Mouse (Mus musculus) hindbrain, embryonic 15.5 days (tissue): ENCODE measurements around the gene Rpn1. TPM values are rescaled to one million over a fixed set of nuclear protein-coding genes. Genes with fewer than 3 reads are reported as not detected.

Experiments used
- ATAC-seq: fragments of 200-750 bp; cut with Nextera tagmentation; 2 replicates; pipeline ENCODE4 v1.8.0; 2017; ENCODE audit warnings: low read depth, moderate number of reproducible peaks, moderate TSS enrichment; ENCODE audit not compliant: low FRiP score
- H3K27ac ChIP-seq: fragments of 300-500 bp; sonication (generic); replicated peaks from 2 replicates; pipeline ENCODE4 v1.5.1; 2015; ENCODE audit warnings: mild to moderate bottlenecking, inconsistent platforms
- H3K27me3 ChIP-seq: fragments of 300-500 bp; sonication (generic); 2 replicates; pipeline ENCODE4 v1.6.1; 2015; ENCODE audit warnings: control low read depth, inconsistent platforms
- H3K36me3 ChIP-seq: fragments of 300-500 bp; sonication (generic); 2 replicates; pipeline ENCODE4 v1.6.1; 2015; ENCODE audit warnings: control low read depth, inconsistent platforms
- H3K4me1 ChIP-seq: fragments of 300-500 bp; sonication (generic); replicated peaks from 2 replicates; pipeline ENCODE4 v1.6.1; 2015; ENCODE audit warnings: control low read depth, inconsistent platforms
- H3K4me2 ChIP-seq: fragments of 300-500 bp; sonication (generic); 2 replicates; pipeline ENCODE4 v1.6.1; 2015; ENCODE audit warnings: moderate library complexity, mild to moderate bottlenecking, inconsistent platforms
- H3K4me3 ChIP-seq: fragments of 300-500 bp; sonication (generic); 2 replicates; pipeline ENCODE4 v1.5.1; 2015; ENCODE audit warnings: mild to moderate bottlenecking, inconsistent platforms
- H3K9ac ChIP-seq: fragments of 300-500 bp; sonication (generic); 2 replicates; pipeline ENCODE4 v1.6.1; 2015; ENCODE audit warnings: inconsistent platforms
- H3K9me3 ChIP-seq: fragments of 300-500 bp; sonication (generic); 2 replicates; pipeline ENCODE4 v1.6.1; 2016; ENCODE audit warnings: control low read depth, inconsistent platforms
- WGBS: fragments of 180-500 bp; shearing (Covaris S2); methylation state at CpG from one replicate; pipeline ENCODE4 v1.1.7; 2015; 5-methylcytosine and 5-hydroxymethylcytosine counted together
- polyA plus RNA-seq: library from polyadenylated mRNA; unstranded; fragments of >200 nt; fragmentation: Nextera tagmentation; extraction: Ambion mirVana; gene quantifications from 2 replicates; pipeline ENCODE4 v1.2.1, GENCODE M21; 2015

Gene Rpn1
- polyA plus RNA-seq, 1 experiment from 2014 or later = 305 TPM

- Histone ChIP-seq H3K27me3 (peaks cover 16% of the 10 kb centered on the region; the same call in 1 of the 2 replicates), H3K9me3 (no peaks in the 10 kb centered on the region), H3K4me1 (no peaks in the 10 kb centered on the region), H3K4me2 (no peak overlapping the region), H3K4me3 (no peak overlapping the region), H3K36me3 (no peaks in the 10 kb centered on the region), H3K9ac (no peak overlapping the region), H3K27ac (no peak overlapping the region)
- ATAC-seq = no peak
- WGBS = 77% methylated on average over 11 of the region's 11 CpGs
Measured at GRCm38 (mm10) chr6:88053228-88054080, 30.8 kb upstream of the Rpn1 start.

GRCm38 (mm10) chr6:88054081-88054835 is 30.0 kb upstream of the Rpn1 start:
- no peak for ATAC-seq
- Histone ChIP-seq H3K27ac (no peak overlapping the region), H3K36me3 (no peaks in the 10 kb centered on the region), H3K4me1 (no peaks in the 10 kb centered on the region), H3K9me3 (no peaks in the 10 kb centered on the region), H3K27me3 (peaks cover 16% of the 10 kb centered on the region; the same call in 1 of the 2 replicates), H3K4me3 (no peak overlapping the region), H3K9ac (no peak overlapping the region), H3K4me2 (no peak overlapping the region)
- 69% methylated on average over 9 of the region's 9 CpGs for WGBS

DNA sequence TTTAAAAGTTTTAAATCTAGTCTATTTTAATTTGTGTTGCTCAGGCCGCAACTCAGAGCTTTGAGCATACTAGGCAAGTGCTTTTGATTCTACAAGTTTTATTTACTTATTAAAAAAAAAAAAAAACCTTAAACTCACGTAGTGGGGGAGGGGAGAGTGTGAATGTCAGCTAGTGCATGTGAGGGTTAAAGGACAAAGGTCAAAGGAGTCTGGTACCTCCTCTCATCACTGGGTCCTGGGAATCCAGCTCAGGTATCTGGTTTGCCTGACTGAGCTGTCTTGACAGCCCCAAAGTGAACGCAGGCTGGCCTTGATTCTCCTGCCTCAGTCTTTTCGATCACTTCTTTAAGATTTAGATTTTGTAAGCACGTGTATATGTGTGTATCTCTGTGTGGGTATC is 28.6 kb upstream of the Rpn1 start:
- Histone ChIP-seq H3K27ac (no peak overlapping the region), H3K36me3 (no peaks in the 10 kb centered on the region), H3K9me3 (no peaks in the 10 kb centered on the region), H3K27me3 (peaks cover 7% of the 10 kb centered on the region; the same call in 1 of the 2 replicates), H3K4me3 (no peak overlapping the region), H3K9ac (no peak overlapping the region), H3K4me1 (no peaks in the 10 kb centered on the region), H3K4me2 (no peak overlapping the region)
- ATAC-seq = no peak
- WGBS = 83% methylated on average over 5 of the region's 5 CpGs

DNA sequence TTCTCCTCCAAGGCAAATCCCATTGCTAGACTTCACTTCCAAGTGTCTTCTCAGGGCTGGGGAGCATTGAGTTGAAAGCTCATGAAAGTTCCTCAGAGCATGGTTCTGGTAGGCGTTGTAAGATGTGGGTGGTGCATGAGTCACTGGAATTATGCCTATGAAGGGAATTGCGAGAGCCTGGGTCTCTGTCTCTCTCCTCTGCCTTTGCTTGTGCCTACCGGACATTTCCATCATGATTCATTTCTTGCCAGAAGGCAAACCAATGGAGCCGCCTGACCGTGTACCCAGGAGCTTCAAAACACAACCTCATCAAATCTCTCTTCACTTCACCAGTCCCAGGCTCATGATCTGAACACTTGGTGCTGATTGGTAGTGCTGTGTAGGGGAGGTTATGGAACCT is 27.4 kb upstream of the Rpn1 start:
- 86% methylated on average over 5 of the region's 5 CpGs for WGBS
- Histone ChIP-seq H3K36me3 (no peaks in the 10 kb centered on the region), H3K27ac (no peak overlapping the region), H3K9me3 (no peaks in the 10 kb centered on the region), H3K4me1 (no peaks in the 10 kb centered on the region), H3K9ac (no peak overlapping the region), H3K27me3 (peaks cover 5% of the 10 kb centered on the region; the same call in 1 of the 2 replicates), H3K4me2 (no peak overlapping the region), H3K4me3 (no peak overlapping the region)
- ATAC-seq = no peak

DNA sequence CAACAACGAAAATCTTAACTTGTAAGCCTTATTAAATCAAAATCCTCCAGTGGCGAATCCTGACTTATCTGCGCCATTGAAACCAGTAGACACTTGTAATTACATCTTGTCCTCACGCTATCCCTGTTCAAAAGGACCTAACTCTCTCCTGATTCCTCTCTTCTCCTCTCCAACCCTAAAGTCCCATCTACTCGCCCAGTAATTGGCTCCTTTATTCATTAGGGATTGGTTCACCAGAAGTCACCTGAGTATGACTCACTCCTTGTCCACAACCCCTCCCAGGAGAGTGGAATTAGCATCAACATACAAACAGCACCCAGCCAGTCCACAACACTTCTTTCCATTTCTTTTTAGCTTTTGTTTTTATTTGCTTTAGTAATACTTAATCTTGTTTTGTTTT is 24.4 kb upstream of the Rpn1 start:
- H3K27me3 ChIP-seq = no peaks in the 10 kb centered on the region
- 80% methylated on average over 5 of the region's 5 CpGs for WGBS
- no peaks in the 10 kb centered on the region for H3K9me3 ChIP-seq
- no peak overlapping the region for H3K9ac ChIP-seq
- H3K4me2 ChIP-seq = no peak overlapping the region
- H3K4me3 ChIP-seq = no peak overlapping the region
- no peak overlapping the region for H3K27ac ChIP-seq
- no peaks in the 10 kb centered on the region for H3K4me1 ChIP-seq
- H3K36me3 ChIP-seq = no peaks in the 10 kb centered on the region
- no peak for ATAC-seq

DNA sequence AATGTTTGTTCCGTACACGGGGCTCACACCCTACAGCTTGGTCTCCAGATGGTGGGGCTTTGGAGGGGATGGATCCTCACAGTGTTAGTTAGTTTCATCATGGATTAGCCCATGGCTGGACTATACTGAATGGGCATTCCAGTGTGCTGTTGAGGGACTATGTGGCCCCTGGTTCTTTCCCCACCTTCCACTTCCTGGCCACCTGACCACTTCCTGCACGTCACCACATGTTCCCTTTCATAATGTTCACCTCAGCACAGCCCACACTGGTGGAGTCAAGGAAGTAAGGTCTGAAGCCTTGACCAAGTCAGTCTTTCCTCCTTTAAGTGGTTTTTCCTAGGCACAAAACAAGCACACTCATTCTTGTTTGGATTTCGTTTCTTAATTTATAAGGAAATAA is 23.7 kb upstream of the Rpn1 start:
- 88% methylated on average over 4 of the region's 4 CpGs for WGBS

DNA sequence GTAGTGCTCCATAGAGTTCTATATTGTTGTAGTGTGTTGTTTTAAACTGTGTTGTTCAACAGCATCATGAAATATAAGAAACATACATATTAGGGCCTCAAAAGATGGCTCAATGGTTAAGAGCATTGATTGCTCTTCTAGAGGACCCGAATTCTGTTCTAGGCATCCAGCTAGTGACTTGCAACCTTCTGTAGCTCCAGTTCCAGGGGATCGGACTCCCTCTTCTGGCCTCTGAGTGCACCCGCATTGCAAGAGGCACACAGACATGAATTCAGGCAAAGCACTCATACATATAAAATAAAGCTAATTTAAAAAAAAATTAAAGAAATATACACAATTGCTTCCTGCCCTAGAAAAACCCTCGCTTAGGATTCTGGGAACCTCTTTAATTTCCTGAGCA is 22.9 kb upstream of the Rpn1 start:
- 85% methylated on average over 4 of the region's 4 CpGs for WGBS
- no peak overlapping the region for H3K4me2 ChIP-seq

More for the DNA sequence above, 23.7 kb upstream of the Rpn1 start:
- Histone ChIP-seq H3K4me2 (no peak overlapping the region), H3K27ac (no peak overlapping the region), H3K4me1 (no peaks in the 10 kb centered on the region), H3K36me3 (no peaks in the 10 kb centered on the region), H3K27me3 (no peaks in the 10 kb centered on the region), H3K9me3 (no peaks in the 10 kb centered on the region), H3K9ac (no peak overlapping the region), H3K4me3 (no peak overlapping the region)
- ATAC-seq = no peak

GRCm38 (mm10) chr6:88062398-88062797 is 21.9 kb upstream of the Rpn1 start:
- Histone ChIP-seq H3K27ac (no peak overlapping the region), H3K4me1 (no peaks in the 10 kb centered on the region), H3K27me3 (no peaks in the 10 kb centered on the region), H3K9ac (no peak overlapping the region), H3K9me3 (no peaks in the 10 kb centered on the region), H3K4me3 (no peak overlapping the region), H3K36me3 (no peaks in the 10 kb centered on the region), H3K4me2 (no peak overlapping the region)
- ATAC-seq = no peak
- WGBS = 87% methylated on average over 4 of the region's 4 CpGs

More for the DNA sequence above, 22.9 kb upstream of the Rpn1 start:
- H3K9me3 ChIP-seq = no peaks in the 10 kb centered on the region
- no peak overlapping the region for H3K4me3 ChIP-seq
- no peaks in the 10 kb centered on the region for H3K27me3 ChIP-seq
- no peak overlapping the region for H3K9ac ChIP-seq
- H3K4me1 ChIP-seq = no peaks in the 10 kb centered on the region
- ATAC-seq = no peak
- H3K27ac ChIP-seq = no peak overlapping the region
- no peaks in the 10 kb centered on the region for H3K36me3 ChIP-seq

- Histone ChIP-seq H3K27me3 (no peaks in the 10 kb centered on the region), H3K27ac (no peak overlapping the region), H3K9ac (no peak overlapping the region), H3K4me1 (no peaks in the 10 kb centered on the region), H3K4me3 (no peak overlapping the region), H3K36me3 (no peaks in the 10 kb centered on the region), H3K9me3 (no peaks in the 10 kb centered on the region), H3K4me2 (no peak overlapping the region)
- no peak for ATAC-seq
- WGBS = 82% methylated on average over 3 of the region's 3 CpGs
Measured at GRCm38 (mm10) chr6:88064072-88064642, 20.1 kb upstream of the Rpn1 start.

GRCm38 (mm10) chr6:88065116-88065515 is 19.2 kb upstream of the Rpn1 start:
- no peak for ATAC-seq
- Histone ChIP-seq H3K36me3 (no peaks in the 10 kb centered on the region), H3K9me3 (no peaks in the 10 kb centered on the region), H3K27me3 (peaks cover 6% of the 10 kb centered on the region; the same call in 1 of the 2 replicates), H3K4me3 (no peak overlapping the region), H3K9ac (no peak overlapping the region), H3K27ac (no peak overlapping the region), H3K4me1 (no peaks in the 10 kb centered on the region), H3K4me2 (no peak overlapping the region)
- WGBS = 61% methylated on average over 4 of the region's 4 CpGs

GRCm38 (mm10) chr6:88065968-88066367 is 18.3 kb upstream of the Rpn1 start:
- Histone ChIP-seq H3K4me1 (no peaks in the 10 kb centered on the region), H3K27me3 (peaks cover 8% of the 10 kb centered on the region; the same call in 1 of the 2 replicates), H3K9me3 (no peaks in the 10 kb centered on the region), H3K36me3 (no peaks in the 10 kb centered on the region), H3K4me3 (no peak overlapping the region), H3K27ac (no peak overlapping the region), H3K9ac (no peak overlapping the region), H3K4me2 (no peak overlapping the region)
- 68% methylated on average over 3 of the region's 3 CpGs for WGBS
- no peak for ATAC-seq

- H3K27me3 ChIP-seq = peaks cover 9% of the 10 kb centered on the region; the same call in 1 of the 2 replicates
- no peak overlapping the region for H3K9ac ChIP-seq
- WGBS = 75% methylated on average over 3 of the region's 3 CpGs
- ATAC-seq = no peak
- no peaks in the 10 kb centered on the region for H3K4me1 ChIP-seq
- no peak overlapping the region for H3K4me3 ChIP-seq
- no peaks in the 10 kb centered on the region for H3K9me3 ChIP-seq
- no peaks in the 10 kb centered on the region for H3K36me3 ChIP-seq
- H3K4me2 ChIP-seq = no peak overlapping the region
- no peak overlapping the region for H3K27ac ChIP-seq
Measured at GRCm38 (mm10) chr6:88067722-88068121, 16.6 kb upstream of the Rpn1 start.
